Mouse (Mus musculus) lung, postnatal 0 days (tissue): ENCODE results near the gene Ola1. TPM values are rescaled to one million over a fixed set of nuclear protein-coding genes. Genes with fewer than 3 reads are reported as not detected.

Experiments used
- ATAC-seq: fragments of 200-750 bp; cut with Nextera tagmentation; 2 replicates; pipeline ENCODE4 v1.8.0; 2017; ENCODE audit warnings: moderate library complexity
- DNase-seq: peaks from one replicate; pipeline ENCODE4 v3.0.0-alpha.2; 2016; ENCODE audit warnings: low spot score
- H3K27ac ChIP-seq: fragments of 300-500 bp; sonication (generic); 2 replicates; pipeline ENCODE4 v1.5.1; 2014; ENCODE audit warnings: antibody characterized with exemption, mild to moderate bottlenecking, low read length, mixed read lengths
- H3K27me3 ChIP-seq: fragments of 300-500 bp; sonication (generic); replicated peaks from 2 replicates; pipeline ENCODE4 v1.6.1; 2014; ENCODE audit warnings: low read length, mixed read lengths; ENCODE audit not compliant: insufficient read depth
- H3K36me3 ChIP-seq: fragments of 300-500 bp; sonication (generic); 2 replicates; pipeline ENCODE4 v1.6.1; 2014; ENCODE audit warnings: low read length, mixed read lengths; ENCODE audit not compliant: insufficient read depth
- H3K4me1 ChIP-seq: fragments of 300-500 bp; sonication (generic); 2 replicates; pipeline ENCODE4 v1.6.1; 2014; ENCODE audit warnings: antibody characterized with exemption, low read depth, low read length, mixed read lengths; ENCODE audit not compliant: insufficient read depth
- H3K4me2 ChIP-seq: fragments of 300-500 bp; sonication (generic); replicated peaks from 2 replicates; pipeline ENCODE4 v1.6.1; 2014; ENCODE audit warnings: low read depth, mild to moderate bottlenecking, low read length, moderate library complexity, mixed read lengths
- H3K4me3 ChIP-seq: fragments of 300-500 bp; sonication (generic); 2 replicates; pipeline ENCODE4 v1.5.1; 2014; ENCODE audit warnings: low read depth, low read length
- H3K9ac ChIP-seq: fragments of 300-500 bp; sonication (generic); replicated peaks from 2 replicates; pipeline ENCODE4 v1.6.1; 2014; ENCODE audit warnings: low read depth, mild to moderate bottlenecking
- H3K9me3 ChIP-seq: fragments of 300-500 bp; sonication (generic); 2 replicates; pipeline ENCODE4 v1.6.1; 2016; ENCODE audit warnings: low read length, mixed read lengths
- CTCF ChIP-seq: IDR thresholded peaks from 2 replicates; pipeline ENCODE4 v1.5.1; 2016; ENCODE audit warnings: antibody characterized with exemption, mild to moderate bottlenecking
- EP300 ChIP-seq: IDR thresholded peaks from 2 replicates; pipeline ENCODE4 v1.6.1; 2016; ENCODE audit warnings: antibody characterized with exemption, mild to moderate bottlenecking, control low read depth
- WGBS: fragments of 180-500 bp; shearing (Covaris S2); extraction: QIAGEN DNeasy Blood & Tissue Kit; methylation state at CpG from one replicate; pipeline ENCODE4 v1.1.7; 2014; 5-methylcytosine and 5-hydroxymethylcytosine counted together
- polyA plus RNA-seq: library from polyadenylated mRNA; unstranded; fragments of >200 nt; fragmentation: Nextera tagmentation; extraction: Ambion mirVana; gene quantifications from 2 replicates; pipeline ENCODE4 v1.2.1, GENCODE M21; 2015

Gene Ola1
- polyA plus RNA-seq, 1 experiment from 2014 or later, result 30.6 TPM

- peak overlapping the region; percentile 93 for H3K4me2 ChIP-seq
- H3K9ac ChIP-seq, result peak overlapping the region; percentile 51
- H3K27me3 ChIP-seq, result no peaks in the 10 kb centered on the region
- DNase-seq (peak; percentile 95), ATAC-seq (peak; percentile 99)
- H3K27ac ChIP-seq, result peak overlapping the region; percentile 73
- 2% methylated on average over 62 of the region's 68 CpGs for WGBS
- H3K36me3 ChIP-seq, result no peaks in the 10 kb centered on the region
- no peaks in the 10 kb centered on the region for H3K9me3 ChIP-seq
- no peaks in the 10 kb centered on the region; the same call in 1 of the 2 replicates for H3K4me1 ChIP-seq
- H3K4me3 ChIP-seq, result peak overlapping the region; percentile 66
- TF ChIP-seq EP300 (no peak), CTCF (no peak)
Measured at GRCm38 (mm10) chr2:73213871-73214659, 4.7 kb downstream of the Ola1 start.

- ATAC-seq (no peak), DNase-seq (peak; percentile 61)
- H3K4me2 ChIP-seq, result peak overlapping the region; percentile 93
- no peaks in the 10 kb centered on the region for H3K27me3 ChIP-seq
- peak overlapping the region; percentile 73 for H3K27ac ChIP-seq
- peak overlapping the region; percentile 66 for H3K4me3 ChIP-seq
- 25% methylated on average over 7 of the region's 7 CpGs for WGBS
- peak overlapping the region; percentile 51; the same call in 1 of the 2 replicates for H3K9ac ChIP-seq
- TF ChIP-seq EP300, result no peak
- no peak for TF ChIP-seq CTCF
- H3K4me1 ChIP-seq, result no peaks in the 10 kb centered on the region; the same call in 1 of the 2 replicates
- no peaks in the 10 kb centered on the region for H3K36me3 ChIP-seq
- no peaks in the 10 kb centered on the region for H3K9me3 ChIP-seq
Measured at GRCm38 (mm10) chr2:73213539-73213870, 5.2 kb downstream of the Ola1 start.

DNA sequence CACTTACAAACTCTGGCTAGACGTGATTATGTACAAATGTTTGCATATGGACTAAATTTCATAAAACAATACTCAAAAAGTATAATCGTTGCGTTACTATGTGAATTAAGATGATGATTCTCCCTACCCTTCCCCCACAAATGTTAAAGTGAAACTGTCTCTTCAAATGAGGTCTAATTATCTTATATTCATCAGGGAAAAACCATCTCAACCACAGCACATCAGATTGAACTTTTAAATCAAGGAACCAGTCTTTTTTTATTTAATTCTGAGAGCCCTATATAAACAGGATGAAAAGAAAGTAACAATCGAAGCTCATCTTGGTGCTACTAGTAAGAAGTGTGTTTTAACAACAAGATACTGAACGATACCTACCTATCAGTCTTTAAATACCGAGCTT lies 14.4 kb downstream of the Ola1 start:
- no peak for ATAC-seq
- no peaks in the 10 kb centered on the region for H3K4me1 ChIP-seq
- no peak overlapping the region for H3K4me3 ChIP-seq
- no peak overlapping the region for H3K4me2 ChIP-seq
- H3K9me3 ChIP-seq, result no peaks in the 10 kb centered on the region
- H3K27ac ChIP-seq, result no peak overlapping the region
- no peak for TF ChIP-seq EP300
- TF ChIP-seq CTCF, result no peak
- WGBS, result 71% methylated on average over 6 of the region's 6 CpGs
- no peaks in the 10 kb centered on the region for H3K36me3 ChIP-seq
- H3K9ac ChIP-seq, result no peak overlapping the region
- no peak for DNase-seq
- H3K27me3 ChIP-seq, result no peaks in the 10 kb centered on the region

- Histone ChIP-seq H3K4me3 (no peak overlapping the region), H3K27ac (no peak overlapping the region), H3K27me3 (no peaks in the 10 kb centered on the region), H3K4me2 (no peak overlapping the region), H3K9me3 (no peaks in the 10 kb centered on the region), H3K4me1 (no peaks in the 10 kb centered on the region), H3K36me3 (no peaks in the 10 kb centered on the region), H3K9ac (no peak overlapping the region)
- TF ChIP-seq EP300 (no peak), CTCF (no peak)
- ATAC-seq (no peak), DNase-seq (peak; percentile 7)
- 90% methylated on average over 2 of the region's 2 CpGs for WGBS
Measured at GRCm38 (mm10) chr2:73188488-73188887, 30.2 kb downstream of the Ola1 start.

- DNase-seq, result no peak
- TF ChIP-seq EP300, result no peak
- no peak for TF ChIP-seq CTCF
- WGBS, result 74% methylated on average over 3 of the region's 3 CpGs
Measured at GRCm38 (mm10) chr2:73185185-73185584, 33.5 kb downstream of the Ola1 start.

DNA sequence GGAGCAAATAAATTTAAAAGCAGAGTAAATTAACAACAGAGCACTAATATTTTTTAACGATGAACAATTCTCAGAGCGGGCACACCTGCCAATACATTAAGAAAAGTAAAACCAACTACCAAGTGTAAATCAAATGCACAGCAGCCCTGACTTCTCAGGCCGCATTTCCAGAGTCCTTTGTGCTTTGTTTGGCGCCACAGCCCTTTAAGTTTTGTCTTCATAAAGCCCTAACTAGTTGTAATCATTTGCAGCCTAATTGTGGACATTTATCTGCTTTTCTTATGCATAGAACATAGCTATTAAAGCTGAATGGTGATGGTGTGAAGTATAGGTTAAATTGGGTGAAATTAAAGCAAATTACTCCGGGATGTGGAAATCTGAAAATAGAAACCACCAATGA lies 49.2 kb downstream of the Ola1 start:
- Histone ChIP-seq H3K4me3 (no peak overlapping the region), H3K9ac (no peak overlapping the region), H3K9me3 (no peaks in the 10 kb centered on the region), H3K36me3 (no peaks in the 10 kb centered on the region), H3K4me1 (no peaks in the 10 kb centered on the region), H3K4me2 (no peak overlapping the region), H3K27ac (no peak overlapping the region), H3K27me3 (no peaks in the 10 kb centered on the region)
- DNase-seq (no peak), ATAC-seq (no peak)
- no peak for TF ChIP-seq EP300
- no peak for TF ChIP-seq CTCF
- WGBS, result 93% methylated on average over 5 of the region's 5 CpGs

More at GRCm38 (mm10) chr2:73185185-73185584, 33.5 kb downstream of the Ola1 start:
- no peak overlapping the region for H3K4me2 ChIP-seq
- H3K9me3 ChIP-seq, result no peaks in the 10 kb centered on the region
- H3K27me3 ChIP-seq, result no peaks in the 10 kb centered on the region
- H3K4me3 ChIP-seq, result no peak overlapping the region
- no peak overlapping the region for H3K9ac ChIP-seq
- ATAC-seq, result no peak
- no peaks in the 10 kb centered on the region for H3K36me3 ChIP-seq
- H3K27ac ChIP-seq, result no peak overlapping the region
- no peaks in the 10 kb centered on the region for H3K4me1 ChIP-seq
